Mouse (Mus musculus) left cerebral cortex, postnatal 4 days (tissue): ENCODE results near the gene A430005L14Rik. TPM values are rescaled to one million over a fixed set of nuclear protein-coding genes. Genes with fewer than 3 reads are reported as not detected.
A peak's percentile ranks its signal among the peaks of the same experiment; 100 is the strongest.

ENCODE experiments used
- DNase-seq: peaks from one replicate; pipeline ENCODE4 v3.0.0-alpha.2; 2022
- intact Hi-C: fragments of 180-260 bp; cut with DNase I; formaldehyde crosslinking; loops from one replicate; pipeline ENCODE4 v1.15.1; 2025
- total RNA-seq, 2 experiments: library from RNA; stranded (reverse); gene quantifications; 2 replicates each; pipeline ENCODE4 v1.2.3; 2021

Gene A430005L14Rik
- total RNA-seq, 2 experiments from 2014 or later: 17.2 to 19.2 TPM

DNA sequence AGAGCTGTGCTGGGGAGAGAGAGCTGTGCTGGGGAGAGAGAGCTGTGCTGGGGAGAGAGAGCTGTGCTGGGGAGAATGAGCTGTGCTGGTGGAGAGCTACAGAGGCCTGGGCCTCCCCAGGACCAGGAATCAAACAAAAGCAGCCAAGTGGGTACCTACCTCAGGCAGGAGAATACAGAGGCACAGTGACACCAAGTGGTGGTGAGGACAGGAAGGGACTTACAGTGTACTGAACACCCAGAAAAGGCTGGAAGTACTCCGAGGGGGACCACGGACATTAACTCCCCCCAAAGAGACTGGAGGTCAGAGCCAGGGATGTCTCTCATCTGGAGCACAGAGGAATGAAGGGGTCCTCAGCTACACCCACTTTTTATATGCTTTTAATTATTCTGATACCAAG is 11.0 kb downstream of the A430005L14Rik start:
- intact Hi-C loops: no loop called here
- DNase-seq: peak; percentile 12

DNA sequence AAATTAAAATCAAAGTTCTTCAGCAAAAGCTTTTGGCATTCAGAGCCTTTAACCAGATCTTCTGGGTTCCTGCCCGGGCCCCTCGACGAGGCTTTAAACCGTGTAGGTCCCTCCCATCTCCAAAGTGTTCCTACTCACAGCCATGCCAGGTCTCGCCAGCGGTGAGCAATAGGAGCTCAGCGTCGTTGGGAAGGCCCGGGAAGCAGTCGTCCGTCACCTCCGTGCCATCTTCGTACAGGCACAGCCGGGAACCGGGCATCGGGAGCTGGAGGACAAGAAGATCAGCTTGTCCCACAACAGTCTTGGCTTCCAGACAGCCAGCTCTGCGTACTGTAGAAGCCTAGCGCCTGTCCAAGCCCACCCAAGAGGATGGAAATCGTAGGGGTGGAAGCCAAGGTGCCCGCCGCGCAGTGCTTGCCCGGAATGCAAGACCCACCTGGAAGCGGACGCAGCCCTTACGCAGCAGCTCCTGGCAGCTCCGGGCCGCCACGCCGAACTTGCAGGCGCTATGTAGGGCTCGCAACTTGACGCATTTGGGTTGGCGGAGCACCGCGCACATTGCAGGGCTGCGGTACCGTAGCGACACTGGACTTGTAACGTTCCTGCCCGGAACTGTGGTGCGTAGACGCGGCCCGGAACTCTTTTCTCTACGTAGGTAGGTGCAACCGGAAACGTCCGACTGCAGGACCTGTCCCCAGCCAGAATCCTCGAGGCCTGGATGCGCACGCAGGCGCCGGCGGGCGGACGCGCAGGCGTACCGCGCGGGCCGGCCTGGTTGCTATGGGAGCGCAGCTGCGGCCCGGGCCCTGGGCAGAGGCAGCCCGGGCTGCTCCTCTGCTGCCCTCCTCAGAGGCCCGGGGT is 17.6 kb downstream of the A430005L14Rik start, which contains the start of the genes Dffb and Cep104:
Dffb (minus strand) TSS at position 696 of the 861 bp plus-strand sequence.
Cep104 (plus strand) TSS at position 764 of the 861 bp plus-strand sequence.
- intact Hi-C loops: no loop called here
- DNase-seq: peak; percentile 96

DNA sequence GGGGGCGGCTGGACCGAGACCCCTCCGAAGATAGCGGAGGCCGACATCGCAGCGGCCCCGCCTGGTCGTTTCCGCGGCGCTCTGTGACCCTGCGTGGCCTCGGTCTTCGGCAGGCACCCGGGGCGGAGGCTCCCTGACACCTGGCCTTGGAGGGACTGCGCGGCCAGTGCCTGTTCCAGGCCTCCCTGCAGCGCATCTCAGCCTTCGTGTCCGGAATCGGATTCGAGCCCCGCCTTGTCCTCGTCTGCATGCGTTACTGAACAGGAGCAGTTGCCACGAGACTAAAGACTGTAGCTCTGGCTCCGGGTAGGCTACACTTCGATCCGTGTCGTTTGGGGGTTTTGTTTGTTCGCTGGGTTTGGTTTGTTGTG is 18.2 kb downstream of the A430005L14Rik start:
- intact Hi-C loops: no loop called here
- DNase-seq: no peak

DNA sequence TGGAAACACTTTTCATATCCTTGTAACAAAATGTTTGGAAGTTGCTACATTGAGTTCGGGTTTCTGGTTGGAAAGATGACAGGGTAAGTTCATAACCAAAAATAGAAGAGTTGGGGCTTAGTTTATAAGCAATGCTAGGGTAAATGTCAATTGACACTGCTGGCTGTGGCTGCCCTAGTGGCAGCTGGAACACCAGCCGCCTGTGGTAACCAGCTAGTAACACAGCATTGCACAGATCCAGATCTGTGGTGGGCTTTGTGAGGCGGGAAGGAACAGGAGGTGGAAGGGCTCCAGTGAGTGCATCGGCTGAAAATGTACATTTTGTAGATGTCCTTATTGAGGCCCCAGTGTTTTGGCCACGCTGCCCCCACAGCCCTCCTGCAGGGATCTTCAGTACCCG is 18.7 kb downstream of the A430005L14Rik start:
- DNase-seq: no peak
- intact Hi-C loops: no loop called here

DNA sequence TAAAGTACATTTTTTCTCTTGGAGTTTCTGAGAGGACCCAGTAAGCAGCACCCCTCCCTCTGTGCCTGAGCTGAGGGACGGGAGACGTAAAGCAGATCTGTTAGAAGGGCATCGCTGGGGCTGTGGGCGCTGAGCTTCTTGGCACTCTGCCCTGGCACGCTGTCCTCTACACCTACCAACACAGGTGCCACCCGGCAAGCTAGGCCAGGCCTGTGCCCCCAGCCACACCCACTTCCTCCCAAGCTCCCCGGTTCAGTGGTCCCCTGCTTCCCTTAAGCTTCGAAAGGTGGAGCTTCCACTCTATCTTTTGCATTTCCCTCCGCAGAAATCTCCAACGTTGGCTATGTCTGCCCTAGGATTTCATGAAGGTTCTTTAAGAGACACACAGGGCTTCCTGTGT is 22.2 kb downstream of the A430005L14Rik start:
- no peak for DNase-seq
- intact Hi-C loops: no loop called here

DNA sequence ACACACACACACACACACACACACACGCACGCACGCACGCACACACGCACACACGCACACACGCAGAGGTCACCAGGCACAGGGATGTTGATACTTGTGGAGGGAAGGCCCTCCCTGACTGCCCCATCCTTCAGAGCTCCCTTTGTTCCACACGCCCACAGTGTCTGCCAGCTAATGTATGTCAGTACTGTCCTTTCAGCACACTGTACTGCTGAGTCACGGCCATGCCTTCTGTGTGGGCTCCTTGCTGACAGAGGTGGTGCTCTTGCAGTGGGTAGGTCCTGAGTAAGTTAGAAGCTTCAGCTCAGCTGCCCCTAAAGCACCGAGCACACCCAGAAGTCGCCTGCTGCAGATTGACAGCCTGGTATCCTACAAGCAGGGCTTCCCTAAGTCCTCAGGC is 23.4 kb downstream of the A430005L14Rik start:
- intact Hi-C loops: no loop called here
- DNase-seq: no peak

DNA sequence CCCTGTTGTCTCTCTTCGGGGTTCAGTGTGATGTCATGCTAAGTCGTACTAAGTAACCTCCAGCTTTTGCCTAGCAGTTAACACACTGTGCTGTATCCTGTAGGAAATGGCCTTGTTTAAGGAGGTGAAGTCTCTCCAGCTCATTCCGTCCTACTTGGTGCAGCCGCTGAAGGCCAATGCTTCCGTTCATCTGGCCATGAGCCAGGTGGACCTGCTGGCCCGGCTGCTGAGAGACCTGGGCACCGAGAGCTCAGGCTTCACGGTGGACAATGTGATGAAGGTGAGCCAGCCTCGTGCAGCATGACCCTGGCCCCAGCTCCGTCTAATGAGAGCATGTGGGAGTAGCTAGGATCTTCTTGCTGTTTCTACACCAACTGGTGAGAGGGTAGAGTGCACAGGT is 35.7 kb downstream of the A430005L14Rik start:
- DNase-seq: no peak
- intact Hi-C loops: no loop called here

DNA sequence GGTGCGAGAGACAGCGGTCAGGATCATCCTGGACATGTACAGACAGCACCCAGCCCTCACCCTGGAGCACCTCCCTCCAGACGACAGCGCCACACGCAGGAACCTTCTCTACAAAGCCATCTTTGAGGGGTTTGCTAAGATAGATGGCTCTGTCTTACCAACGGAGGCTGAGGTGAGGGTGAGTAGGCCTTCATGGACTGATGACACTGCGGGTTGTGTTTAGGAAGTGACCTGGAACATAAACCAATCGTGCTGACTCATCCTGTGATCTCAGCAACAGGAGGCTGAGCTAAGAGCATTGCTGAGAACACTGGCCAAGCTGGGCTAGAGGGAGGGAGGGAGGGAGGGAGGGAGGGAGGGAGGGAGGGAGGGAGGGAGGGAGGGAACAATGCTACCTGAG is 36.5 kb downstream of the A430005L14Rik start:
- intact Hi-C loops: no loop called here
- DNase-seq: no peak

DNA sequence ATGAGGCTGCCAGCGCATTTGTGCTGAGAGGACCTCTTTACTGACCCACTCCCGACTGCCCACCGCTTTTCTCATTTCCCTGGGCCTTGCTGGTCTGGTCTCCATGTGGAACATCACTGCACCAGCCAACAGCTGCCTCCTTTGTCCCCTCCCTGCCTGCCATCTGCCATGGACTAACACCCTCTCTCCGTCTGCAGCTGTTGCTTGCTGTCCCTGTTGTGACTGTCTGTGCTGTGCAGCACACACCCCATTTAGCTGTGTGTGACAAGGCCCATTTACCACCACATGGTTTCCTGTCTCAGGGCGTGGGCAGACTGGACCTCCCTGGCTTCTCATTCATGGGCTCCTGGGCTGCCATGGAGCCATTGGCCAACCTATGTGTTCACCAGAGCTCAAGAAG is 48.5 kb downstream of the A430005L14Rik start:
- intact Hi-C loops: no loop called here
- DNase-seq: no peak

DNA sequence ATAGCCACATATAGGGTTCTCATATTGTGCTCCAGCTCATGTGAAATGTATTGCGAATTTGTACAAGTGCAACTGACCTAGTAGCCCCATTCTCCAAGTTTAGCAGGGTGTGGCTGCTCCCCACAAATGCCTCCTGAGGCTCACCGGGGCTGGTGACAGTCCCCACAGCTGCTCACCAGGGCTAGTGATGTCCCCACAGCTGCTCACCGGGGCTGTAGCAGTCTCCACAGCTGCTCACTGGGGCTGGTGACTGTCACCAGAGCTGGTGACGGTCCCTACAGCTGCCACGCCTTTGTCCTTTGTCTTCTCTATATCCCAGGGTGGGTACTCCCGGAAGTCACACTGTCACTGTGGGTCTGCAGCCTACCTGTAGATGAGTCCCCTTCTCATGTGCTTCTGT is 49.2 kb downstream of the A430005L14Rik start:
- no peak for DNase-seq
- intact Hi-C loops: no loop called here

DNA sequence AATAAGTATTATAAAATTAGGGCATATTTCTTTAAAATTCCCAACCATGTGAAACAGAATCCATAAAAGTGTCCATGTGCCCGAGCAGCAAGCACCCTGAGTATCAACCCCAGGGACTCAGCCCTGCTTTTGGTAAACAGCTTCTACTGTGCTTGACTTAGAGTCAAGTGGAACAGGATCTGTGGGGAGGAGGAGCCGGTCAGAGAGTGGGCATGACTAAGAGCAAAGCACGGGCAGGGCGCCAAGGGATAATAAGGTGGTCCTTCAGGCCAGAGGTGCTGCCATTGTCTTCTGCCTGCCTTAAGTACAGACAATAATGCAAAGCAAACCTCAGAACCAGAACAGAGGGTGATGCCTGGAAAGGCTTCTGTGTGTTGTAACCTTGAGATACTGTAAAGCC is 50.7 kb downstream of the A430005L14Rik start:
- intact Hi-C loops: no loop called here
- no peak for DNase-seq

DNA sequence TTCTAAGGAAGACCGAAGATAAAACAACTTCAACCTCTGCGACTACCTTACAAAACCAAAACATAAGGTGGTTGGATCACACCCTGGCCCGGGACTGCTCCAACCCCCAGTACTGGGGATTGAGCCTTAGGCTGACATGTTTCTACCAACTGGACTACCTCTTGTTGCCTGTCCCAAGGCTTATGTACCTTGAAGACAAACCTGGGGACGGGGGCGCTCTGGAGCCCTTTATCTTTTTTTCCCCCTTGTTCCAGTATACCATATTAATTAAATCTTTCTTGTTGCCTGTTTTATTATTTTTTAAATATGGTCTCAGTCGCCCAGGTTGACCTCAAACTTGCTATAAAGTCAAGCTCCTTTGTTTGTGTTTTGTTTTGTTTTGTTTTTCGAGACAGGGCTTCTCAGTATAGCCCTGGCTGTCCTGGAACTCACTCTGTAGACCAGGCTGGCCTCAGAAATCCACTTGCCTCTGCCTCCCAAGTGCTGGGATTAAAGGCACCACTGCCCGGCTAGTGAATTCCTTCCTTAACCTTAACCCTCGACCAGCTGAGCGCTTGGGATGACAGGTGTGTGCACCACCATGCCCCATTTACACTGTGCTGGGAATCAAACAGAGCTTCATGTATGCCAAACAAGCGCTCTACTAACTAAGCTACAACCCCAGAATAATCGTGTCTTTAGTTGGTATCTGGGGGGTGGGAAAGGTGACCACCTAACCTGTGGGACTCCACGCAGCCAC is 54.0 kb downstream of the A430005L14Rik start:
- DNase-seq: no peak
- intact Hi-C loops: no loop called here

Other genes starting within 250 kb of the A430005L14Rik start
- 10 to 100 TPM; 15.1 to 17.0 TPM for gene Dffb, start 17.9 kb downstream of the A430005L14Rik start, total RNA-seq
- 10 to 100 TPM; 22.5 to 23.1 TPM for gene Cep104, start 18.0 kb downstream of the A430005L14Rik start, total RNA-seq
- 10 to 100 TPM; 54.2 to 59.9 TPM for gene Lrrc47, start 54.5 kb downstream of the A430005L14Rik start, total RNA-seq
- 1 to 10 TPM; 2.0 to 2.1 TPM for gene Smim1, start 69.0 kb downstream of the A430005L14Rik start, total RNA-seq
- under 1 TPM; 0.22 to 0.30 TPM for gene Ccdc27, start 85.4 kb downstream of the A430005L14Rik start, total RNA-seq
- 1 to 10 TPM; 3.7 to 4.3 TPM for gene Trp73, start 183.0 kb downstream of the A430005L14Rik start, total RNA-seq
- gene Wrap73, start 185.1 kb downstream of the A430005L14Rik start, total RNA-seq: 10 to 100 TPM; 27.0 to 30.4 TPM
- gene Tprgl, start 203.4 kb downstream of the A430005L14Rik start, total RNA-seq: 100 to 1,000 TPM; 119 to 121 TPM
- 10 to 100 TPM; 10.4 to 13.7 TPM for gene Megf6, start 213.5 kb downstream of the A430005L14Rik start, total RNA-seq